Mouse (Mus musculus): ENCODE data around the gene Zfp958.

GRCm38 (mm10) chr8:4678908-4679545 is 66.1 kb downstream of the Zfp958 start:
- TF ChIP-seq GATA1 (IDR thresholded peaks at IDR 0.05; ENCODE audit: low read length) (no peak), TAL1 (IDR thresholded peaks at IDR 0.05; ENCODE audit: low read length) (no peak)

Measured in erythroblast, embryonic 14.5 days (primary cell).